Mouse (Mus musculus): ENCODE results near the gene Klk1b11. TPM values are rescaled to one million over a fixed set of nuclear protein-coding genes. Genes with fewer than 3 reads are reported as not detected.
"Not testable (repeated sequence)": the region's sequence is repeated elsewhere in the genome, so short reads cannot be mapped to it uniquely, and the experiment has no call there.

Gene Klk1b11
- total RNA-seq (2021) = not detected
- long read RNA-seq, experiment 1 = 0 reads
- long read RNA-seq, experiment 2 = 0 reads

DNA sequence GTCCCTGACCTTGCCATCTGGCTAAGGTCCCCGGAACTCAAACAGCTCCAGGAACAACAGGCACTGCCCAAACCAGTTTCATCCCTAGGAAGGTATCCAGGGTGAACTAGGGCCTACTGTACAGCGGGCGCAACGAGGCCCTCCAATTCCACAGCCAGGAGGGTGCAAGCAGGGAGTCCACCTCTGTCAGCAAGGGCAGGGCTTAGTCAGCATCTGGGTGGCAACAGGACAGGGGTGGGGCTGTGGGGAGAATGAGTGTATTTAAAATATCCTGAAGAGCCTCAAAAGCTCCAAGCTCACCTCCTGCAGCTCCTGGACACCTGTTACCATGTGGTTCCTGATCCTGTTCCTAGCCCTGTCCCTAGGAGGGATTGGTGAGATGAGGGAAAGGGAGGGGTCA lies at the start of gene Klk1b11:
Klk1b11 (plus strand) TSS at position 301 of the 400 bp plus-strand sequence.
- DNase-seq (ENCODE audit: low spot score in 2 of 2) = not testable (repeated sequence)

DNA sequence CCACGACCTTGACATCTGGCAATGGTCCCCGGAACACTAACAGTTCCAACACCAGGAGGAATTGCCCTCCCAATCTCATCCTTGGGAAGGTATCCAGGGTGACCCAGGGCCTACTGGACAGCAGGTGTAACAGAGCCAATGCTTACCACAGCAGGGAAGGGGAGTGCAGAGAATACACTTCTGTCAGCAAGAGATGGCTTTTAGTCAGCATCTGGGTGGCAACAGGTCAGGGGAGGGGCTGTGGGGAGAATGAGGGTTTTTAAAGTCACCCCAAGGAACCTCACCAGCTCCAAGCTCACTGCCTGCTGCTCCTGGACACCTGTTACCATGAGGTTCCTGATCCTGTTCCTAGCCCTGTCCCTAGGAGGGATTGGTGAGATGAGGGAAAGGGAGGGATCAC lies 45.3 kb upstream of the Klk1b11 start, which contains the start of gene Klk1b8:
Klk1b8 (plus strand) TSS at position 301 of the 400 bp plus-strand sequence.
- DNase-seq (ENCODE audit: low spot score in 2 of 2) = no peak

DNA sequence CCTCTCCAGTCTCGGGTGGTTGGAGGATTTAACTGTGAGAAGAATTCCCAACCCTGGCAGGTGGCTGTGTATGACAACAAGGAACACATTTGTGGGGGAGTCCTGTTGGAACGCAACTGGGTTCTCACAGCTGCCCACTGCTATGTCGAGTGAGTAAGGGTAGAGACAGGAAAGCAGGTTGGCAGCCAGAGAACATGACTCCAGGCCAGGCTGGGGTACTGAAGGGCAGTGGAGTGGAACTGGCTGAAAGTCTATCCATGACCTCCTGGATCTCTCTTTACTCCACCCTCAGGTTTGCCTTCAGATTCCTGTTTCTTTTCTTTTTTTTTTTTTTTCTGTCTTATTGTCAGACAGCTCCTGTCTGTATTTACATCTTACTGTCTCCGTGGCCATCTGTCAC lies 43.0 kb upstream of the Klk1b11 start:
- DNase-seq (ENCODE audit: low spot score in 2 of 2) = peak; percentile 9 to 10

DNA sequence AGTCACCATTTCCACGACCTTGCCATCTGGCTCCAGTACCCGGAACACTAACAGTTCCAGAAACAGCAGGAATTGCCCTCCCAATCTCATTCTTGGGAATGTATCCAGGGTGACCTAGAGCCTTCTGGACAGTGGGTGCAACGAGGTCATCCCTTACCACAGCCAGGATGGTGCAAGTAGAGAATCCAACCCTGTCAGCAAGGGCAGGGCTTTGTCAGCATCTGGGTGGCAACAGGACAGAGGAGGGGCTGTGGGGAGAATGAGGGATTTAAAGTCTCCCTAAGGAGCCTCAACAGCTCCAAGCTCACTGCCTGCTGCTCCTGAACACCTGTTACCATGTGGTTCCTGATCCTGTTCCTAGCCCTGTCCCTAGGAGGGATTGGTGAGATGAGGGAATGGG lies 29.2 kb upstream of the Klk1b11 start, which contains the start of gene Klk1b1:
Klk1b1 (plus strand) TSS at position 301 of the 400 bp plus-strand sequence.
- no peak for DNase-seq (ENCODE audit: low spot score in 2 of 2)

DNA sequence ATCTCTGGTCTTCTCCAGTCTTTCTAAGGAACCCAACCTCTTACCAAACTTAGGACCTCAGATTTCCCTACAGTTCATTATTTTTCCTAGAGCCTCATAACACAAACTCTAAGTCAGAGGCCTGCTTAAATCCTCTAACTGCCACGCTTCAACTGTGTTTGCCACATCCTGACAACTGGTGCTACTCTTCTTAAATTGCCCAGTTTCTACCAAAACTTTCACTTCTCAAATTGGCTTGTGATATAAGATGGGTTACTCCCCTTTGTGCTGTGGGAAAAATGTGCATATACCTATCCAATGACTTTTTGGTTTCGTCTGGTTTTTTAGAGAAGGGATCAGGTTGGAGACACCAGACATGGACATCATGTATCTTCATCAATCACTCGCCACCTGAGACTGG lies 28.6 kb upstream of the Klk1b11 start:
- no peak for DNase-seq (ENCODE audit: low spot score in 2 of 2)

DNA sequence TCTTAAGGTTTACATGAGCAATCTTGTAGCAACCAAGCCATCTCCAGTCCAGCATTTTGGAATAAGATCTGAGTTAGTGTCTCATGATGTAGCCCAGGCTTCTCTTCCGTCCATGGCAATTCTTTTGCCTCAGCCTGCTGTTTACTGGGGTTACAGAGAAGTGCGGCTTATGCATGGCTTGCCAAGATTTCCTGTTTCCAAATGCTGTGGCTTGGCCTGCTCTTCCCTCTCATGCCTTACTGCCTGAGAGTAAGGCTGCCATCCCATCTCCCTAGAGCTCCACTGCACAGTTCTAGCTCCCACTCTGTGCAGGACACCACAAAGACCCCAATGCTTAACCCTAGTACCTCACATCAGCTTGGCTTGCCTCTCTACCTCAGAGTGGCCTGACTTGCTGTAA lies 28.1 kb upstream of the Klk1b11 start:
- no peak for DNase-seq (ENCODE audit: low spot score in 2 of 2)

DNA sequence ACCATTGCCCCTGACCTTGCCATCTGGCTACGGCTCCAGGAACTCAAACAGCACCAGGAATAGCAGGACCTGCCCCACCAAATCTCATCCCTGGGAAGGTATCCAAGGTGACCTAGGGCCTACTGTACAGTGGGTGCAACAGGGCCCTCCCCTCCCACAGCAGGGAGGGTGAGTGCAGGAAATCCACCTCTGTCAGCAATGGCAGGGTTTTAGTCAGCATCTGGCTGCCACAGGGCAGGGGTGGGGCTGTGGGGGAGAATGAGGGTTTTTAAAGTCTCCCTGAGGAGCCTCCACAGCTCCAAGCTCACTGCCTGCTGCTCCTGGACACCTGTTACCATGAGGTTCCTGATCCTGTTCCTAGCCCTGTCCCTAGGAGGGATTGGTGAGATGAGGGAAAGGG lies 19.9 kb upstream of the Klk1b11 start, which contains the start of gene Klk1b9:
Klk1b9 (plus strand) TSS at position 301 of the 400 bp plus-strand sequence.
- DNase-seq (ENCODE audit: low spot score in 2 of 2) = not testable (repeated sequence)

DNA sequence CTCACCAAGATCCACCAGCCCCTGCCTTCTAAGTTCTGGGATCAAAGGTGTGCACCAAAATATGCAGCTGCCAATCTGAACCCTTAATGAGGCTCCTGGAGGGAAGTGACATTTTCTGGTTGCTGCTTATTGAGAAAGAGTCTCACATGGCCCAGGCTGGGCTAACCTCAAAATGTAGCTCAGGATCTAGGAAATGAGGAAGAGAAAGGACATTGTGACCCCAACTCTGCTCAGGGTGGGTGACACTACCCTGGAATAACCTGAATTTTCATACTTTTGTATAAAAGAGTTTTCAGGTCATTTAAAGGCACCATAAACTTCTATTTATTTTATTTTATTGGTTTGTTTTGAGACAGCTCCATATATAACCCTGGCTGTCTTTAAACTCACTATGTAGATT lies 10.0 kb upstream of the Klk1b11 start:
- DNase-seq (ENCODE audit: low spot score in 2 of 2) = no peak

DNA sequence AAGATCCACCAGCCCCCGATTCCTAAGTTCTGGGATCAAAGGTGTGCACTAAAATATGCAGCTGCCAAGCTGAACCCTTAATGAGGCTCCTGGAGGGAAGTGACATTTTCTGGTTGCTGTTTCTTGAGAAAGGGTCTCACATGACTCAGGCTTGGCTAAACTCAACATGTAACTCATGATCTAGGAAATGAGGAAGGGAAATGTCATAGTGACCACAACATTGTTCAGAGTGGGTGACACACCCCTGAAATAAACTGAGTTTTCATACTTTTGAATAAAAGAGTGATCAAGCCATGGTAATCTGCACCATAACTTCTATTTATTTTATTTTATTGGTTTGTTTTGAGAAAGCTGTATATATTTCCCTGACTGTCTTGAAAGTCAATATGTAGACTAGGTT lies 856 bp upstream of the Klk1b11 start:
- not testable (repeated sequence) for DNase-seq (ENCODE audit: low spot score in 2 of 2)

DNA sequence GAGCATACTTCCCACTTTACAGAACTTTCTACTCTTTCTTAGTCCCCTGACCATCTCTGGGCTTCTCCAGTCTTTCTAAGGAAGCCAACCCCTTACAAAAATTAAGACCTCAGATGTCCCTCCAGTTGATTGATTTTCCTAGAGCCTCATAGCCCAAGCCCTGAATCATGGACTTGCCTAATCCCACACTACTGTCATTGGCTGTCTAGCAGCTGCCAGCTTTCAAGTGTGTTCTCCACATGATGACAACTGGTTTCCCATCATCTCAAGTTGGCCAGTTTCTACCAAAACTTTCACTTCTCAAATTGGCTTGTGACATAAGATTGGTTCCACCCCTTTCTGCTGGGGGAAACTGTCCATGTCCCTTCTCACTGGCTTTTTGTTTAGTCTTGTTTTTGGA lies 9.2 kb downstream of the Klk1b11 start:
- no peak for DNase-seq (ENCODE audit: low spot score in 2 of 2)

DNA sequence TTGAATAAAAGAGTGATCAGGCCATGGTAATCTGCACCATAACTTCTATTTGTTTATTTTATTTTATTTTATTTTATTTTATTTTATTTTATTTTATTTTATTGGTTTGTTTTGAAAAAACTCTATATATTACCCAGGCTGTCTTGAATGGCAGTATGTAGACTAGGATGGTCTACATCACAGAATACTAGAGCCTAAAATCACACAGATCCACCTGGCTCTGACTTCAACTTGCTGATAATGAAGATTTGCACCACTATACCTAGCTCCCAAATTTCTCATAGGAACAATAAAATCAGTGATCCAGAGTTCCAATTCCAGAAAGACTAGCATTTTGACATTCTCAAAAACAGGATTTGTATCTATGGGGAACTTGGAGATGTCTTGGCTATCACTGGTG lies 16.2 kb downstream of the Klk1b11 start, which contains the start of gene Klk1b26:
Klk1b26 (plus strand) TSS at position 301 of the 400 bp plus-strand sequence.
- not testable (repeated sequence) for DNase-seq (ENCODE audit: low spot score in 2 of 2)

DNA sequence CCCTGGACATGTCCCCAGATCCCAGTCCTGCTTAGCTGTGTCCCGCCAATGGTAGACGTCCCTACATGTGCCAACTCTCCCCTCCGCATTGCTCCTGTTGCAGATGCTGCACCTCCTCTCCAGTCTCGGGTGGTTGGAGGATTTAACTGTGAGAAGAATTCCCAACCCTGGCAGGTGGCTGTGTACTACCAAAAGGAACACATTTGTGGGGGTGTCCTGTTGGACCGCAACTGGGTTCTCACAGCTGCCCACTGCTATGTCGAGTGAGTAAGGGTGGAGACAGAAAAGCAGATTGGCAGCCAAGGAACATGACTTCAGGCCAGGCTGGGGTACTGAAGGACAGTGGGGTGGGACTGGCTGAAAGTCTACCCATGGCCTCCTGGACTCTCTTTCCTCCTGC lies 19.0 kb downstream of the Klk1b11 start:
- DNase-seq (ENCODE audit: low spot score in 2 of 2) = peak; percentile 34 to 41

DNA sequence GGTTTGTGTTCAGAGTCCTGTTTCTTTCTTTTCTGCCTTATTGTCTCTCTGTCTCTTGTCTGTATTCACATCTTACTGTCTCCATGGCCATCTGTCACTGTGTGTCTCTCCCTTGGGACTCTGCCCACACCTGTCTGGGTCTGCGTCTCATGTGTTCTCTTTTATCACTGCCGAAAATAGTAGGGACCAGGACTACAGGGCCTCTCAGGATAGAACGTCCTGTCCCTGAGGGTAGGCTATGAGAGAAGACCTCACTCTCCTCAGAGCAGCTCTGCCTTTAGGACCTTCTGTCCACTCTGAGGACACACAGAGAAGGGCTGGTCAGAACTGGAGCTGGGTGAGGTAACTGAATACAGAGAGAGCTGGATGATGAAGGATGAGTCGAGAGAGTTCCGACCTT lies 19.4 kb downstream of the Klk1b11 start:
- DNase-seq (ENCODE audit: low spot score in 2 of 2) = peak; percentile 2 to 13

Other genes starting within 250 kb of the Klk1b11 start
- gene Klk12, start 227.0 kb upstream of the Klk1b11 start, total RNA-seq (2021) = not detected
- gene Klk11, start 221.3 kb upstream of the Klk1b11 start, total RNA-seq (2021) = not detected
- not detected for gene Klk10, start 214.8 kb upstream of the Klk1b11 start, total RNA-seq (2021)
- gene Klk9, start 204.0 kb upstream of the Klk1b11 start, total RNA-seq (2021) = not detected
- 1 to 10 TPM; 3.2 to 3.7 TPM for gene Klk8, start 198.3 kb upstream of the Klk1b11 start, total RNA-seq (2021)
- gene Klk7, start 184.6 kb upstream of the Klk1b11 start, total RNA-seq (2021) = not detected
- 1 to 10 TPM; 1.6 to 1.9 TPM for gene Klk6, start 171.4 kb upstream of the Klk1b11 start, total RNA-seq (2021)
- not detected for gene Klk5, start 153.9 kb upstream of the Klk1b11 start, total RNA-seq (2021)
- not detected for gene Klk4, start 114.7 kb upstream of the Klk1b11 start, total RNA-seq (2021)
- not detected for gene Klk15, start 62.1 kb upstream of the Klk1b11 start, total RNA-seq (2021)
- gene Klk1b8, start 45.2 kb upstream of the Klk1b11 start, total RNA-seq (2021) = not detected
- not detected for gene Klk1b1, start 29.1 kb upstream of the Klk1b11 start, total RNA-seq (2021)
- gene Klk1b9, start 19.8 kb upstream of the Klk1b11 start, total RNA-seq (2021) = not detected
- not detected for gene Klk1b26, start 16.3 kb downstream of the Klk1b11 start, total RNA-seq (2021)
- gene Klk1b27, start 56.4 kb downstream of the Klk1b11 start, total RNA-seq (2021) = not detected
- gene Klk1b21, start 106.5 kb downstream of the Klk1b11 start, total RNA-seq (2021) = not detected
- not detected for gene Klk1b22, start 116.8 kb downstream of the Klk1b11 start, total RNA-seq (2021)
- not detected for gene Klk1b16, start 140.9 kb downstream of the Klk1b11 start, total RNA-seq (2021)
- not detected for gene Klk1b24, start 192.4 kb downstream of the Klk1b11 start, total RNA-seq (2021)
- not detected for gene Klk1b3, start 202.3 kb downstream of the Klk1b11 start, total RNA-seq (2021)
- not detected for gene Klk1b4, start 211.6 kb downstream of the Klk1b11 start, total RNA-seq (2021)
- gene Klk1b5, start 220.1 kb downstream of the Klk1b11 start, total RNA-seq (2021) = not detected
- gene Klk1, start 229.5 kb downstream of the Klk1b11 start, total RNA-seq (2021) = not detected
- not detected for gene Gm36864, start 240.3 kb downstream of the Klk1b11 start, total RNA-seq (2021)

Data from left cerebral cortex, adult 18-20 months (tissue).